Mouse (Mus musculus): ENCODE measurements around the gene Thbs3.

Gene Thbs3

GRCm38 (mm10) chr3:89227307-89228179, 12.6 kb downstream of the Thbs3 start:
- no peak for DNase-seq (ENCODE audit: low read depth)

GRCm38 (mm10) chr3:89228180-89228549, 13.2 kb downstream of the Thbs3 start:
- peak; percentile 72 for DNase-seq (ENCODE audit: low read depth)

- no peak for DNase-seq (ENCODE audit: low read depth)
These were observed 13.9 kb downstream of the Thbs3 start, which contains the start of gene Muc1 for GRCm38 (mm10) chr3:89228836-89229235. TSS of gene Muc1 (plus strand) at chr3:89229057.

GRCm38 (mm10) chr3:89229276-89229675, 14.3 kb downstream of the Thbs3 start:
- DNase-seq (ENCODE audit: low read depth) = no peak

GRCm38 (mm10) chr3:89230561-89230960, 15.6 kb downstream of the Thbs3 start:
- DNase-seq (ENCODE audit: low read depth) = no peak

GRCm38 (mm10) chr3:89231345-89231744, 16.4 kb downstream of the Thbs3 start:
- DNase-seq (ENCODE audit: low read depth) = no peak

GRCm38 (mm10) chr3:89231772-89232275, 16.8 kb downstream of the Thbs3 start:
- no peak for DNase-seq (ENCODE audit: low read depth)

GRCm38 (mm10) chr3:89232614-89233013, 17.6 kb downstream of the Thbs3 start:
- DNase-seq (ENCODE audit: low read depth) = no peak

- no peak for DNase-seq (ENCODE audit: low read depth)
These were observed 18.7 kb downstream of the Thbs3 start for GRCm38 (mm10) chr3:89233562-89234110.

GRCm38 (mm10) chr3:89236516-89236915, 21.5 kb downstream of the Thbs3 start:
- no peak for DNase-seq (ENCODE audit: low read depth)

- no peak for DNase-seq (ENCODE audit: low read depth)
These were observed 22.7 kb downstream of the Thbs3 start for GRCm38 (mm10) chr3:89237682-89238081.

- DNase-seq (ENCODE audit: low read depth) = no peak
These were observed 23.5 kb downstream of the Thbs3 start for GRCm38 (mm10) chr3:89238494-89238893.

- peak; percentile 71 for DNase-seq (ENCODE audit: low read depth)
These were observed 27.4 kb downstream of the Thbs3 start for GRCm38 (mm10) chr3:89242331-89242895.

GRCm38 (mm10) chr3:89243609-89244008, 28.6 kb downstream of the Thbs3 start:
- DNase-seq (ENCODE audit: low read depth) = no peak

GRCm38 (mm10) chr3:89244158-89244981, 29.4 kb downstream of the Thbs3 start:
- DNase-seq (ENCODE audit: low read depth) = no peak

- DNase-seq (ENCODE audit: low read depth) = no peak
These were observed 30.2 kb downstream of the Thbs3 start for GRCm38 (mm10) chr3:89244982-89245687.

- DNase-seq (ENCODE audit: low read depth) = no peak
These were observed 30.8 kb downstream of the Thbs3 start, which contains the start of gene Krtcap2 for GRCm38 (mm10) chr3:89245688-89246171. TSS of gene Krtcap2 (plus strand) at chr3:89245966.

GRCm38 (mm10) chr3:89246261-89247100, 31.5 kb downstream of the Thbs3 start, which contains the start of gene Trim46:
TSS of gene Trim46 (minus strand) at chr3:89246309.
- peak; percentile 89 for DNase-seq (ENCODE audit: low read depth)

GRCm38 (mm10) chr3:89247466-89247865, 32.5 kb downstream of the Thbs3 start:
- no peak for DNase-seq (ENCODE audit: low read depth)

GRCm38 (mm10) chr3:89250435-89251040, 35.6 kb downstream of the Thbs3 start:
- no peak for DNase-seq (ENCODE audit: low read depth)

Data from c-Kit-positive CD71-negative TER-119-negative erythroid progenitor cells, embryonic 14.5 days (primary cell).